Mouse (Mus musculus): ENCODE measurements at regions not wholly inside any gene's neighbourhood (a gene's known extent, or its start where the extent isn't known, plus 50 kb on each side); places are given as distances from the start of the nearest gene placed in this dataset.

GRCm38 (mm10) chr19:15398624-15399023 lies 548.5 kb downstream of the Psat1 start:
- 63% methylated on average over 3 of the region's 3 CpGs for WGBS (ENCODE audit: insufficient replicate concordance)

DNA sequence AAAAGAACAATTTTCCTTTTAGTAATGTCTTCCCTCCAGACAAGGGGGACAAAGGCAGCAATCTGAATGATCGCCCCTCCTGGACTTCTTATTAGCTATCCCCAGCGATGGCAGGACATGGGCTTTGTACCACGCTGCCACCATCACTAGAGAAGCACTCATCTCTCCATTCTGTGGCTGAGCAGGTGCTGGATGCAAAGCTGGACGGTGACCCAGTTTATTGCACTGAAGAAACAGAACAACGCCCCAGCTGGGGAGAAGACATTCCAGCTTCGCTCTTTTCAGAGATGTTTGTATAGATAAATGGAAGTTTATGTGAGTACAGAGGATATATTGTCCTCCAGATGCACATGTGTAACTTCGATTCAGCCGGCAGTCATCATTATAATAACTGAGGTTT lies 575.5 kb downstream of the Psat1 start:
- Histone ChIP-seq H3K4me1 (ENCODE audit: control insufficient read depth, low read depth, low read length) (no peaks in the 10 kb centered on the region), H3K4me2 (ENCODE audit: low read depth, low read length) (no peak overlapping the region), H3K9me3 (replicated peaks; ENCODE audit: control insufficient read depth, low read length) (no peaks in the 10 kb centered on the region), H3K27ac (ENCODE audit: low read length) (no peak overlapping the region), H3K4me3 (ENCODE audit: low read depth, low read length) (no peak overlapping the region), H3K36me3 (ENCODE audit: control insufficient read depth, insufficient read depth) (no peaks in the 10 kb centered on the region), H3K27me3 (ENCODE audit: control insufficient read depth, insufficient read depth, low read depth, low read length) (no peaks in the 10 kb centered on the region), H3K9ac (ENCODE audit: low read depth, low read length) (no peak overlapping the region)
- no peak for ATAC-seq (ENCODE audit: low read depth)
- WGBS (ENCODE audit: insufficient replicate concordance) = 63% methylated on average over 8 of the region's 8 CpGs

More at GRCm38 (mm10) chr19:15398624-15399023, 548.5 kb downstream of the Psat1 start:
- Histone ChIP-seq H3K36me3 (ENCODE audit: control insufficient read depth, insufficient read depth) (no peaks in the 10 kb centered on the region), H3K4me2 (ENCODE audit: low read depth, low read length) (no peak overlapping the region), H3K27me3 (ENCODE audit: control insufficient read depth, insufficient read depth, low read depth, low read length) (no peaks in the 10 kb centered on the region), H3K9me3 (replicated peaks; ENCODE audit: control insufficient read depth, low read length) (no peaks in the 10 kb centered on the region), H3K4me1 (ENCODE audit: control insufficient read depth, low read depth, low read length) (no peaks in the 10 kb centered on the region), H3K4me3 (ENCODE audit: low read depth, low read length) (no peak overlapping the region), H3K27ac (ENCODE audit: low read length) (no peak overlapping the region), H3K9ac (ENCODE audit: low read depth, low read length) (no peak overlapping the region)
- no peak for ATAC-seq (ENCODE audit: low read depth)

- no peak for ATAC-seq (ENCODE audit: low read depth)
- Histone ChIP-seq H3K4me2 (ENCODE audit: low read depth, low read length) (no peak overlapping the region), H3K36me3 (ENCODE audit: control insufficient read depth, insufficient read depth) (no peaks in the 10 kb centered on the region), H3K9me3 (replicated peaks; ENCODE audit: control insufficient read depth, low read length) (no peaks in the 10 kb centered on the region), H3K27me3 (ENCODE audit: control insufficient read depth, insufficient read depth, low read depth, low read length) (no peaks in the 10 kb centered on the region), H3K9ac (ENCODE audit: low read depth, low read length) (no peak overlapping the region), H3K4me1 (ENCODE audit: control insufficient read depth, low read depth, low read length) (no peaks in the 10 kb centered on the region), H3K27ac (ENCODE audit: low read length) (no peak overlapping the region), H3K4me3 (ENCODE audit: low read depth, low read length) (no peak overlapping the region)
- 30% methylated on average over 2 of the region's 2 CpGs for WGBS (ENCODE audit: insufficient replicate concordance)
Observed at GRCm38 (mm10) chr19:15366951-15367350, 580.2 kb downstream of the Psat1 start.

- Histone ChIP-seq H3K9me3 (replicated peaks; ENCODE audit: control insufficient read depth, low read length) (no peaks in the 10 kb centered on the region), H3K36me3 (ENCODE audit: control insufficient read depth, insufficient read depth) (no peaks in the 10 kb centered on the region), H3K27ac (ENCODE audit: low read length) (no peak overlapping the region), H3K27me3 (ENCODE audit: control insufficient read depth, insufficient read depth, low read depth, low read length) (no peaks in the 10 kb centered on the region), H3K4me3 (ENCODE audit: low read depth, low read length) (no peak overlapping the region), H3K4me1 (ENCODE audit: control insufficient read depth, low read depth, low read length) (no peaks in the 10 kb centered on the region), H3K4me2 (ENCODE audit: low read depth, low read length) (no peak overlapping the region), H3K9ac (ENCODE audit: low read depth, low read length) (no peak overlapping the region)
- 58% methylated on average over 3 of the region's 3 CpGs for WGBS (ENCODE audit: insufficient replicate concordance)
- no peak for ATAC-seq (ENCODE audit: low read depth)
Observed at GRCm38 (mm10) chr19:15357181-15357580, 590.0 kb downstream of the Psat1 start.

DNA sequence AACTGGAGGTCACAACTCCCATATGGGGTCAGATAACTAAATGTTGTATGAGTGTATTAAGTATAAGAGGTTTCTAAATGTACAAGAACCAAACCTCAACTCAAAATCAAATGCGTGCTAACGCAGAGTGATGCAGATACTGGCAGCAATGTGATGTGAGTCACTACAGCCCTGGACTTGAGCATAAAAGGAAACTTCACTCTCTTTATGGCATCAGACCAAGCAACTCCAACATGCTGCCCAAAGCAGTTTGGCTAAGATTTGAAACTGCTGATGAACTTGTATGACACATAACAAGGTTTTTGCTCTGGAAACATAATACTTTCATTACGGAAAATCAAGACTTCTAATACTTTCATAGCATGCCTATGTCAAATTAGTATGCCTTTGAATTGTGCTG lies 598.8 kb downstream of the Psat1 start:
- Histone ChIP-seq H3K9ac (ENCODE audit: low read depth, low read length) (no peak overlapping the region), H3K4me1 (ENCODE audit: control insufficient read depth, low read depth, low read length) (no peaks in the 10 kb centered on the region), H3K27me3 (ENCODE audit: control insufficient read depth, insufficient read depth, low read depth, low read length) (no peaks in the 10 kb centered on the region), H3K27ac (ENCODE audit: low read length) (no peak overlapping the region), H3K36me3 (ENCODE audit: control insufficient read depth, insufficient read depth) (no peaks in the 10 kb centered on the region), H3K9me3 (replicated peaks; ENCODE audit: control insufficient read depth, low read length) (no peaks in the 10 kb centered on the region), H3K4me2 (ENCODE audit: low read depth, low read length) (no peak overlapping the region), H3K4me3 (ENCODE audit: low read depth, low read length) (no peak overlapping the region)
- 83% methylated on average over 3 of the region's 3 CpGs for WGBS (ENCODE audit: insufficient replicate concordance)
- no peak for ATAC-seq (ENCODE audit: low read depth)

DNA sequence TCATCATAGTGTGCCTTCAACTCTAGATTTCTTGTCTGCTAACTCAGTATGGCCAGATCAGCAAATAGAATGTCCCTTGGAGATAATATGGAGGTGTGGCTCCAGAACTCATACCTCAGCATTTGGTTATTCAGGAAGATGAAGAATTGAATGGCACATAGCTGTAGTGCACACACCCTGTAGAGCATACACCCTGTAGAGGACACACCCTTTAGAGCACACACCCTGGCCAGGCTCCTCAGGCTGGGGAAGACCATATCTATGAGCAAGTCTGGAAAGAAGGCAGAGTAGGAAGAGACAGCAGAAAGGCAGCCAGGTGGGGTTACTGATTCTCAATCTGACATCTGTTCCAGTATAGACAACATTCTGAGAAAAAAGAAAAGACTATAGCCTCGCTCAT lies 604.9 kb downstream of the Psat1 start:
- Histone ChIP-seq H3K4me2 (ENCODE audit: low read depth, low read length) (no peak overlapping the region), H3K4me1 (ENCODE audit: control insufficient read depth, low read depth, low read length) (no peaks in the 10 kb centered on the region), H3K36me3 (ENCODE audit: control insufficient read depth, insufficient read depth) (no peaks in the 10 kb centered on the region), H3K9ac (ENCODE audit: low read depth, low read length) (no peak overlapping the region), H3K27ac (ENCODE audit: low read length) (no peak overlapping the region), H3K27me3 (ENCODE audit: control insufficient read depth, insufficient read depth, low read depth, low read length) (no peaks in the 10 kb centered on the region), H3K9me3 (replicated peaks; ENCODE audit: control insufficient read depth, low read length) (no peaks in the 10 kb centered on the region), H3K4me3 (ENCODE audit: low read depth, low read length) (no peak overlapping the region)
- WGBS (ENCODE audit: insufficient replicate concordance) = 46% methylated on average over 1 of the region's 1 CpGs
- no peak for ATAC-seq (ENCODE audit: low read depth)

DNA sequence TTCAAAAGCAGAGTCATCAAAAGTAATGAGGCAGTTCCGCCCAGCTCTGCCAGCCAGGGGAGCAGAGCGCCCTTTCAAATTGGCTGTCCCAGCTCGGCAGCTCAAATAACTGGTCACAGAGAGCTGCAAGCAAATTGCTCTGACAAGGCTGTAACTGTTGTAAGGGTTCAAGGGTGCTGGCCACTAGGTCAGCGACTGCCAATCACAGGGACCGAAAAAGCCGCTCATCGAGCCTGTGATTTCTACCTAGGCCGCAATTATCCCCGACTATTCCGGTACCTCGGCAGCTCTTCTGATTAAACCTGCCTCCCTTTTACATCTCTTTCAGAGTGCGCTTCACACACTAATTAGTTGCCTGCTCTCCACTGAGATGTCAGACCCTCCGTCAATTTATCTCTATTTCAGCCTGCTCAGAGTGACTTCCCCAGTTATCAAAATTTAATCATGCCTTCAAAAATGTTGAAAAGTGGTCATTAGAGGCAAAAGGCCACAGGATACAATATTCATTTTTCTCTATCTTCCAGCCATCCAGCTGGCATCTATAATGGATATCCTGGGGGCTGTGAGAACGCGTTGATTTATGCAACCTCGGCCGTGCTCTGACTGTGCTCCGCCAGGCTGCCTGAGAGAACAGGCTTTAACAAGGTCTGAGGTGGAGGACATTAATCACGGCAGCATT lies 606.7 kb downstream of the Psat1 start:
- 65% methylated on average over 19 of the region's 19 CpGs for WGBS (ENCODE audit: insufficient replicate concordance)
- ATAC-seq (ENCODE audit: low read depth) = no peak
- H3K27ac ChIP-seq (ENCODE audit: low read length) = no peak overlapping the region

DNA sequence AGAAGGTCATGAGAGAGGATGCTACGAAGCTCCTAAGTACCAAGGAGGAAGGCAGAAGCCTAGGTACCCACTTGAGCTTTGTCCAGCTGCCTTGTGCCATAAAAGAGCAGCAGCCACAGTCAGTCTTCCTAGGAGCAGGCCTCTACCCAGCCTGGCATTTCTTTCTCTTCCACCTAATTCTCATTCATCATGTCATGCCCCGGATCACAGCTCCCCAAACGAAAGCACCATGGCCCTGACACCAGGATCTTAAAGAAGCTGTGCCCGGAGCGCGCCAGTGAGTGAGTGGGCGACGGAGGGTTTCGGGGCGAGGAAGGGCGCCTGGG lies 607.2 kb downstream of the Psat1 start:
- no peaks in the 10 kb centered on the region for H3K9me3 ChIP-seq (replicated peaks; ENCODE audit: control insufficient read depth, low read length)
- ATAC-seq (ENCODE audit: low read depth) = no peak
- 69% methylated on average over 11 of the region's 11 CpGs for WGBS (ENCODE audit: insufficient replicate concordance)

More for the DNA sequence above, 606.7 kb downstream of the Psat1 start:
- H3K9me3 ChIP-seq (replicated peaks; ENCODE audit: control insufficient read depth, low read length) = no peaks in the 10 kb centered on the region
- H3K36me3 ChIP-seq (ENCODE audit: control insufficient read depth, insufficient read depth) = no peaks in the 10 kb centered on the region
- H3K4me2 ChIP-seq (ENCODE audit: low read depth, low read length) = no peak overlapping the region
- H3K9ac ChIP-seq (ENCODE audit: low read depth, low read length) = no peak overlapping the region
- no peak overlapping the region for H3K4me3 ChIP-seq (ENCODE audit: low read depth, low read length)
- H3K4me1 ChIP-seq (ENCODE audit: control insufficient read depth, low read depth, low read length) = no peaks in the 10 kb centered on the region
- no peaks in the 10 kb centered on the region for H3K27me3 ChIP-seq (ENCODE audit: control insufficient read depth, insufficient read depth, low read depth, low read length)

GRCm38 (mm10) chr19:15330155-15330554 lies 617.0 kb downstream of the Psat1 start:
- 70% methylated on average over 3 of the region's 3 CpGs for WGBS (ENCODE audit: insufficient replicate concordance)

More for the DNA sequence above, 607.2 kb downstream of the Psat1 start:
- no peak overlapping the region for H3K4me3 ChIP-seq (ENCODE audit: low read depth, low read length)
- no peaks in the 10 kb centered on the region for H3K27me3 ChIP-seq (ENCODE audit: control insufficient read depth, insufficient read depth, low read depth, low read length)
- H3K9ac ChIP-seq (ENCODE audit: low read depth, low read length) = no peak overlapping the region
- no peaks in the 10 kb centered on the region for H3K36me3 ChIP-seq (ENCODE audit: control insufficient read depth, insufficient read depth)
- H3K27ac ChIP-seq (ENCODE audit: low read length) = no peak overlapping the region
- no peak overlapping the region for H3K4me2 ChIP-seq (ENCODE audit: low read depth, low read length)
- no peaks in the 10 kb centered on the region for H3K4me1 ChIP-seq (ENCODE audit: control insufficient read depth, low read depth, low read length)

More at GRCm38 (mm10) chr19:15330155-15330554, 617.0 kb downstream of the Psat1 start:
- no peaks in the 10 kb centered on the region for H3K9me3 ChIP-seq (replicated peaks; ENCODE audit: control insufficient read depth, low read length)
- H3K9ac ChIP-seq (ENCODE audit: low read depth, low read length) = no peak overlapping the region
- no peak overlapping the region for H3K4me3 ChIP-seq (ENCODE audit: low read depth, low read length)
- no peaks in the 10 kb centered on the region for H3K4me1 ChIP-seq (ENCODE audit: control insufficient read depth, low read depth, low read length)
- no peaks in the 10 kb centered on the region for H3K36me3 ChIP-seq (ENCODE audit: control insufficient read depth, insufficient read depth)
- no peak overlapping the region for H3K27ac ChIP-seq (ENCODE audit: low read length)
- no peak for ATAC-seq (ENCODE audit: low read depth)
- no peak overlapping the region for H3K4me2 ChIP-seq (ENCODE audit: low read depth, low read length)
- no peaks in the 10 kb centered on the region for H3K27me3 ChIP-seq (ENCODE audit: control insufficient read depth, insufficient read depth, low read depth, low read length)

Measured in liver, embryonic 16.5 days (tissue).